Mouse (Mus musculus) stomach, postnatal 0 days (tissue): ENCODE data around the gene Hectd4. TPM values are rescaled to one million over a fixed set of nuclear protein-coding genes. Genes with fewer than 3 reads are reported as not detected.
A peak's percentile ranks its signal among the peaks of the same experiment; 100 is the strongest.
"Not testable (repeated sequence)": the region's sequence is repeated elsewhere in the genome, so short reads cannot be mapped to it uniquely, and the experiment has no call there.

ENCODE experiments used
- ATAC-seq: fragments of 200-750 bp; cut with Nextera tagmentation; 2 replicates; pipeline ENCODE4 v1.8.0; 2017; ENCODE audit not compliant: low FRiP score, low TSS enrichment
- DNase-seq: peaks from one replicate; pipeline ENCODE4 v3.0.0-alpha.2; 2016; ENCODE audit warnings: low spot score
- H3K27ac ChIP-seq: fragments of 300-500 bp; sonication (generic); replicated peaks from 2 replicates; pipeline ENCODE4 v1.5.1; 2014; ENCODE audit warnings: mild to moderate bottlenecking, control low read depth
- H3K27me3 ChIP-seq: fragments of 300-500 bp; sonication (generic); 2 replicates; pipeline ENCODE4 v1.6.1; 2014; ENCODE audit warnings: low read length; ENCODE audit not compliant: control insufficient read depth, insufficient read depth
- H3K36me3 ChIP-seq: fragments of 300-500 bp; sonication (generic); 2 replicates; pipeline ENCODE4 v1.6.1; 2014; ENCODE audit warnings: low read length, mixed read lengths; ENCODE audit not compliant: control insufficient read depth, insufficient read depth
- H3K4me1 ChIP-seq: fragments of 300-500 bp; sonication (generic); replicated peaks from 2 replicates; pipeline ENCODE4 v1.6.1; 2014; ENCODE audit warnings: antibody characterized with exemption; ENCODE audit not compliant: control insufficient read depth, insufficient read depth
- H3K4me2 ChIP-seq: fragments of 300-500 bp; sonication (generic); replicated peaks from 2 replicates; pipeline ENCODE4 v1.6.1; 2014; ENCODE audit warnings: low read depth, mild to moderate bottlenecking, control low read depth, moderate library complexity
- H3K4me3 ChIP-seq: fragments of 300-500 bp; sonication (generic); 2 replicates; pipeline ENCODE4 v1.5.1; 2014; ENCODE audit warnings: low read depth, low read length, control low read depth
- H3K9ac ChIP-seq: fragments of 300-500 bp; sonication (generic); 2 replicates; pipeline ENCODE4 v1.6.1; 2014; ENCODE audit warnings: mild to moderate bottlenecking, low read length, control low read depth, mixed read lengths
- H3K9me3 ChIP-seq: fragments of 300-500 bp; sonication (generic); 2 replicates; pipeline ENCODE4 v1.6.1; 2016; ENCODE audit warnings: low read length; ENCODE audit not compliant: control insufficient read depth
- CTCF ChIP-seq: IDR thresholded peaks from 2 replicates; pipeline ENCODE4 v1.5.1; 2016; ENCODE audit warnings: antibody characterized with exemption, low read depth, mild to moderate bottlenecking, moderate library complexity
- EP300 ChIP-seq: optimal IDR thresholded peaks from 2 replicates; pipeline ENCODE3; 2016; ENCODE audit warnings: antibody characterized with exemption
- WGBS: fragments of 180-500 bp; shearing (Covaris S2); extraction: QIAGEN DNeasy Blood & Tissue Kit; methylation state at CpG from one replicate; pipeline ENCODE4 v1.1.7; 2014; 5-methylcytosine and 5-hydroxymethylcytosine counted together
- polyA plus RNA-seq: library from polyadenylated mRNA; unstranded; fragments of >200 nt; fragmentation: Nextera tagmentation; extraction: Ambion mirVana; gene quantifications from 2 replicates; pipeline ENCODE4 v1.2.1, GENCODE M21; 2015

Gene Hectd4
- polyA plus RNA-seq, 1 experiment from 2014 or later: 1.7 TPM

DNA sequence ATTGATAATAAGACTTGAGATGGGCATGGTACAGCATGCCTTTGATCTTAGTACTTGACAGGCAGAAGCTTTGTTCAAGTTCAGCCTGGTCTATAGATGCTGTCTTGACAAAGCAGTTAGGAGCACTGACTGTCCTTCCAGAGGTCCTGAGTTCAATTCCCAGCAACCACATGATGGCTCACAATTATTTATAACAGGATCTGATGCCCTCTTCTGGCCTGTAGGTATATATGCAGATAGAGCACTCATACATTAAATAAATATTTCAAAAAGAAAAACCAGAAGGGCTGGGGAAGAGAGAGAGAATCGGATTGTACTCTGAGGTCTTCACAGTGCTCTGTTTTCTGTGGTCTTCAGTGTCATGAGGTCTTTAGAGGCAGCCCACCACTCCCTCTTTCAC lies 17.6 kb upstream of the Hectd4 start:
- no peaks in the 10 kb centered on the region; the same call in 1 of the 2 replicates for H3K4me1 ChIP-seq
- H3K27me3 ChIP-seq: no peaks in the 10 kb centered on the region
- no peaks in the 10 kb centered on the region for H3K9me3 ChIP-seq
- ATAC-seq: no peak
- H3K4me3 ChIP-seq: no peak overlapping the region
- peaks cover 10% of the 10 kb centered on the region; the same call in 1 of the 2 replicates for H3K36me3 ChIP-seq
- 79% methylated on average over 1 of the region's 1 CpGs for WGBS
- H3K9ac ChIP-seq: no peak overlapping the region
- TF ChIP-seq EP300 (no peak), CTCF (peak; percentile 29)
- no peak for DNase-seq
- H3K27ac ChIP-seq: no peak overlapping the region
- no peak overlapping the region for H3K4me2 ChIP-seq

DNA sequence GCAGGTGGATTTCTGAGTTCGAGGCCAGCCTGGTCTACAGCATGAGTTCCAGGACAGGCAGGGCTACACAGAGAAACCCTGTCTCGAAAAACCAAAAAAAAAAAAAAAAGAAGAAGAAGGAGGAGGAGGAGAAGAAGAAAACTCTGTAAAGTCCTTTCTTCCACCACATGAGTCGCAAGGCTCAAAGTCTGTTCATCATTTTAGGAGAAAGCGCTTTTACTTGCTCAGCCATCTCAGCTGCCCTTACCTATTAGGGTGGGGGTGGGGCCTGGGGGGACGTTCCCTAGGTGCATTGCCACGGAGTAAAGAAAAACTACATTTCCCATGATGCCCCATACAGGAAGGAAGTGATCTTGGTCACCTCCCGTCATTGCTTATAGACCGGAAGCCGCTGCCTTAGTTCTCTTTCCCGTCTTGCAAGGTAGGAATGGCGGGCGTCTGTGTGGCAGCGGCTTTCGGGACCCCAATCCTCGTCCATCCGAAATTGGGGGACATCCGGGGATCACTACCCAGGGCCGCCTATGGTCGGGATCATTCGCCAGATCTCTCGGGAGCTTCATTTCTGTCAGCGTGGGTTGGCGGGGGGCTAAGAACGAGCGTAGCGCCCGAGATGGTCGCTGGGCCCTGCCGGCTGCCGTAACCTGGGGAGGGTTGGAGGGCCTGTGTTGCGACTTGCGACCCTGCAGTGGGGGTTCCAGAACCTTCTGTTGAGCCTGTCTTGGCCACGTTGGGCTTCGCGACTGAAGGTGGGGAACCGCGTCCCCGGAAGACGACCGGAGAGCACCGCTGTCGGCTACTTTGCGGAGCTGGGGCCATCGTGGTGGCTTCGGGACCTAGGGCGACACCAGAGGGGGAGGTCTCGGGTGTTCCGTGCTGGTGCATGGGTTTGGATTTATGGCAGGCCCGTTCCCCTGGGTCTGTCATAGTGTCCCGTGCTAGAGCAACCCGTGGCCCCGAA lies 15.6 kb upstream of the Hectd4 start, which contains the start of gene Rpl6:
Gene Rpl6, plus strand, starts transcription at position 350 of the 958 bp plus-strand sequence.
- Histone ChIP-seq H3K9me3 (no peaks in the 10 kb centered on the region), H3K4me2 (peak within 1 kb of the TSS; percentile 70), H3K36me3 (peaks cover 21% of the 10 kb centered on the region), H3K4me1 (no peaks in the 10 kb centered on the region; the same call in 1 of the 2 replicates), H3K9ac (peak within 1 kb of the TSS; percentile 99), H3K4me3 (peak within 1 kb of the TSS; percentile 95), H3K27ac (peak within 1 kb of the TSS; percentile 84), H3K27me3 (no peaks in the 10 kb centered on the region)
- TF ChIP-seq CTCF: 0 out of 2 replicates have a peak, but pooled peaks have one; percentile 2
- TF ChIP-seq EP300: no peak
- ATAC-seq: peak; percentile 89
- under 1% methylated on average over 52 of the region's 52 CpGs for WGBS
- peak; percentile 79 for DNase-seq

DNA sequence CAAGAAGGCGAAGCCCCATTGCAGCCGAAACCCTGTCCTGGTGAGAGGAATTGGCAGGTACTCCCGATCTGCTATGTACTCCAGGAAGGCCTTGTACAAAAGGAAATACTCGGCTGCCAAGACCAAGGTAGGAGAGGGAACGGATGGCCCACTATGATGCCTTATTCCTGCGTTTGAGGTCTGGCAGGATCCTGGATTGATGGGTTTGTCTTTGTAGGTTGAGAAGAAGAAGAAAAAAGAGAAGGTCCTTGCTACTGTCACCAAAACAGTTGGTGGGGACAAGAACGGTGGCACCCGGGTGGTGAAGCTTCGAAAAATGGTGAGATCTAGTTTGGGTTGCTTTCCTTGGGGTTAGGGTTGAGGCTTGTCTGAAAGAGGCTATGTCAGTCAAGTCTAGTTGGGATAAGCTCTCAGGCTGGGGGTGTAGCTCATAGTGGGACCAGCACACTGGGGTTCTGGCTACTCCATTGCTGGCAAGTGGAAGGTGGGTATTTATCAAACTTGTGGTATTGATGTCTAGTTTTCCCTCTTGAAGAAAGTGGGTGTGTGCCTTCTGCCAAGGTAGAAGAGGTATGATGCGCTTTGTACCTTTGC lies 14.4 kb upstream of the Hectd4 start:
- not testable (repeated sequence) for H3K27ac ChIP-seq, H3K4me1 ChIP-seq, H3K27me3 ChIP-seq, H3K9me3 ChIP-seq, ATAC-seq, DNase-seq
- Histone ChIP-seq H3K36me3 (peaks cover 21% of the 10 kb centered on the region), H3K4me3 (peak overlapping the region; percentile 95), H3K9ac (peak overlapping the region; percentile 99), H3K4me2 (peak overlapping the region; percentile 70)
- WGBS: 65% methylated on average over 8 of the region's 10 CpGs

DNA sequence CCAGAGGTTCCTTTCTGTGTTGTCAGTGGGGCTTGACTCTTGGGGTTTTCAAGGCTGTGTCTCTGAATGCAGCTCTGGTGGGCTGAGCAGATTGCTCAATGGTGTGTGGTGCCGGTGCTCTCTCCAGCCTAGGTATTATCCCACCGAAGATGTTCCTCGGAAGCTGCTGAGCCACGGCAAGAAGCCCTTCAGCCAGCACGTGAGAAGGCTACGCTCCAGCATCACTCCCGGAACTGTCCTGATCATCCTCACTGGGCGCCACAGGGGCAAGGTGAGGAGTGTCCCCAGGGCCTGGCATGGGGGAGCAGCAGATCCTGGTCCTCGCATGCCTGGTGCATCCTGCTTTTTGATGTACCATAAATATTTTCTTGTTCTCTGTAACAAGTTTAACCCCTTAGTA lies 13.5 kb upstream of the Hectd4 start:
- H3K9ac ChIP-seq: no peak overlapping the region; the same call in 1 of the 2 replicates
- H3K9me3 ChIP-seq: no peaks in the 10 kb centered on the region
- ATAC-seq (no peak), DNase-seq (no peak)
- H3K27me3 ChIP-seq: no peaks in the 10 kb centered on the region
- 63% methylated on average over 9 of the region's 9 CpGs for WGBS
- TF ChIP-seq EP300 (no peak), CTCF (no peak)
- no peak overlapping the region for H3K27ac ChIP-seq
- H3K36me3 ChIP-seq: peaks cover 21% of the 10 kb centered on the region
- no peak overlapping the region for H3K4me2 ChIP-seq
- H3K4me1 ChIP-seq: no peaks in the 10 kb centered on the region; the same call in 1 of the 2 replicates
- H3K4me3 ChIP-seq: no peak overlapping the region

DNA sequence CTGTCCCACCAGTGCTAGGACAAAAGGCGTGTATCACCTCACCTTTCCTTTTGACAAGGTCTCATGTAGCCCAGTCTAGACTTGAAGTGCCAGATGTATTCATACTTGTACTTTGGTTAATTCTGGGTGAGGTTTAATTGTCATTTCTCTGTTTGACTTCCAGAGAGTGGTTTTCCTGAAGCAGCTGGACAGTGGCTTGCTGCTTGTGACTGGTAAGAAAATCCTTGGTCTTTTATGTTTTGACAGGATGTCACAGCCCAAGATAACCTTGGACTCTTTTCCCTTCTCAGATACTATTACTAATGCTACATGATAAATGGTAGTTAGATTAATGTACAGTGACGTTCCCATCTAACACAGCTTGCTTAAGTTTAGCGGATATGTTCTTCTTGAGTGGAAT lies 13.0 kb upstream of the Hectd4 start:
- ATAC-seq (no peak), DNase-seq (no peak)
- Histone ChIP-seq H3K4me1 (no peaks in the 10 kb centered on the region; the same call in 1 of the 2 replicates), H3K27me3 (no peaks in the 10 kb centered on the region), H3K4me2 (no peak overlapping the region), H3K4me3 (no peak overlapping the region), H3K9ac (no peak overlapping the region), H3K36me3 (peaks cover 22% of the 10 kb centered on the region), H3K27ac (no peak overlapping the region), H3K9me3 (no peaks in the 10 kb centered on the region)
- TF ChIP-seq CTCF: no peak
- TF ChIP-seq EP300: no peak
- 48% methylated on average over 3 of the region's 3 CpGs for WGBS
